Mouse (Mus musculus): ENCODE data around the gene Olfr875.

Olfr875 gene

DNA sequence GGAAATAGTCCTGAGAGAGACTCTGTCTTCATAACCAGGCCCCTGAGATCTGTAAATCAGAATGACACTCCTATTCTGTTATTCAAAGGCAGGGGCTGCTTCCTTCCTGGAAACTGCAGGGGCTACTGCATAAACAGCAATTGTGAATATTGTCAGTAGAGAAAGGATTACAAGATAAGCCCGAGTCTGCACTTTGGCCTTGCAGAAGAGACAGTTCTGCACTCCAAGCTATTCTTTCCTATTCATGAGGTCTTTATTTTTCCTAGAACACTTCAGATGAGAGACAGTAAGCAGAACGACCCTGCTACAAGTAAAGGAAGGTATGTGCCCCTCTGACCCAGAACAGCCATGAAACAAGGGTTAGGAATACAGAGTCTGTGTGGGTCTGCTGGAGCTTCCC lies at the start of gene Olfr875:
Gene Olfr875, plus strand, starts transcription at position 99 of the 400 bp plus-strand sequence.
- DNase-seq (ENCODE audit: extremely low spot score) = no peak

DNA sequence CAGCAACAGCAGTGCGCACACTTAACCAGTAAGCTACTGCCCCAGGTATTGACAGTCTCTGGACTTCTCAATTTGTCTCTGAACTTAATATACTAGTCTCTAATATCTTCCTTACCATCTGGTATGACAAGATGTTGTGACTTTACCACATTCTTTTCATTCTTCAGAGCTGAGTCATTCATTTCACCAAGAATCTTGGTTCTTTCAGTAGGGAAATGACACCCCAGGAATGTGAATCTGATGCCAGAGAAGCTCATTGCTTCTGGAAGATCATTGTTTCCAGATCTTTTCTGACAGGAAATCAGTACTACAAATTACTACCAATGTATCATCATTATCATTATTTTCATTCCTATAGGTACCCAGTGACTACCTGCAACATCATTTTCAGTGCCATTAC lies 37.3 kb upstream of the Olfr875 start:
- no peak for DNase-seq (ENCODE audit: extremely low spot score)

DNA sequence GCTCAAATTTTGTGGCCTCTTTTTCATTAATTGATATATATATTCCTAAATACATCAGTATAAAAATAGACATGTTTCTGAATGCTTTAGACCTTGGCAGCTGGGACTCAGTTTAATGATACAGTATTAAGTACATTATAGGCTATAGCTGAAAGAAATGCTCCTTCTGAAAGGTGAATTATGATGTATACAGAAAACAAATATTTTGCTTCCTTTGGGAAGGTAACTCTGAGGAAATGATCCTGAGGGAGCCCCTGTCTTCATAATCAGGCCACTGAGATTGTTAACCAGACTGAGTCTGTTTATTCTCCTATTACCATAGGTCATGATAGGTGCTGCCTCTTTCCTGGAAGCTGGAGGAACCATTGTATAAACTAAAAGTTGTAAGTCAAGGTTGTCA lies 26.9 kb upstream of the Olfr875 start, which contains the start of gene Olfr874:
Gene Olfr874, plus strand, starts transcription at position 301 of the 400 bp plus-strand sequence.
- DNase-seq (ENCODE audit: extremely low spot score) = no peak

DNA sequence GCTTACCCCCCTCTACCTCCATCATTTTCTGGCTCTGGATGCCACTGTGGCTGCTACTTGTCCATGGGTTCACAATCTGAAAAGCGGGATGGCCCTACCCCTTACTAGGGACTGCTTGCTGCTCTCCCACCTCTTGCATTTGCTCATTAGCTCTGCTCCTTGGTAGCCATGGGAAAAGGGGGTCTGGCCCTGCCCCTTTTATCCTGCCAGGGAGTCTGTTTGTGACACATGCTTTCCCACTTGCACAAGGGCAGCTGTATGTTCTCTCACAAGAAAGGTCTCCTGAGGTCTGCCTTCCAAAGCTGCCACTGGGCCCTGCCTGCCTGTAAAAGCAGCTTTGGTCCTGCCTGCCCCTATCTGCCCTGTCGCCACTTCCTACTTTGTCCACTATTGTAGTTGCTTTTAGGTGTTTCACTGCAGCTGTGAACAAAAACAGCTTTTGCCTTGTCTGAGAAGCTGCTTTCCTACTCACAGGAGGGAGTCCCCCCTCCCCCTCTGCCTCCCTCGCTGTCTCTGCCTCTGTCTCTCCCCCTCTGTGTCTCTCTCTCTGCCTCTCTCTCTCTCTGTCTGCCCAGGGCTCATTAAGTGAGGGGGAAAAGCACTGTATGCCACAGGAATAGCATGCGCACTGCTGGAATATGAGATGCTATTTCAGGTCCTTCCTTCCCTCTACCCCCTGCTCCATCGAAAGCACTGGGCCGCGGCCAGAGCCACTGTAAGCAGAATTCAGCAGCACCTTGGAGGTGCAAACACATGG lies 21.2 kb upstream of the Olfr875 start:
- DNase-seq (ENCODE audit: extremely low spot score) = peak; percentile 27

DNA sequence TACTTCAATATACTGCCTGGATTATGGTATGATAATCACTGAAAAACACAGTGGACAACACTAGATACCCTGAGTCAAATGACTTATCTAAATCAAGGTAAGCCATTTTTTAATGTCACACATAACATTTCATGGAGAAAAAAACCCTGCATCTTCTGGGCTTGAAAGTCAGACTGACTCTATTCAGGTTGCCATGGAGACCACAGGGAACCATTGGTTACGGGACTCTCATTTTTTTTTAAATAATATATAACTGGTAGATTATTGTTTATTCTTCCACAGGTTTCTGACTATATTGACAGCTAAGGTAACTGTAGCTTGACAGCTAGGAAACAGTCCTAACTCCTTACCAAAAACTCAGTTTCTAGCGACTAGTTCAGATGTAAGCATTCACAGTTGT lies 20.2 kb upstream of the Olfr875 start:
- DNase-seq (ENCODE audit: extremely low spot score) = no peak

DNA sequence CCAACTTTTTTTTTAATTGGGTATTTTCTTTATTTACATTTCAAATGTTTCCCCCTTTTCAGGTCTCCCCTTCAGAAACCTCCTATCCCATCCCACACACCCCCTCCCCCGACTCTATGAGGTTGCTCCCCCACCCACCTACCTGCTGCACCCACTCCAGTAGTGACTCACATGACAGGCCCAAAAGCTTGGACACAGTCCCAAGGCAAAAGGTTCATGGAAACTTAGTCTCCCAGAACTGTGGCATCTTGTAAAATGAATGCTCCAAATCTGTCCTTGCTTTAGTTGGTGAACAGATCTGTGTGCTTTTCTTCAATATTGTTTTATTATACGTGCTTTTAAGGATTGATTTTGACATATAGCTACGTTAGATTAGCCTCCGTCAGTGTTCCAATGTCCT lies 19.7 kb upstream of the Olfr875 start:
- no peak for DNase-seq (ENCODE audit: extremely low spot score)

DNA sequence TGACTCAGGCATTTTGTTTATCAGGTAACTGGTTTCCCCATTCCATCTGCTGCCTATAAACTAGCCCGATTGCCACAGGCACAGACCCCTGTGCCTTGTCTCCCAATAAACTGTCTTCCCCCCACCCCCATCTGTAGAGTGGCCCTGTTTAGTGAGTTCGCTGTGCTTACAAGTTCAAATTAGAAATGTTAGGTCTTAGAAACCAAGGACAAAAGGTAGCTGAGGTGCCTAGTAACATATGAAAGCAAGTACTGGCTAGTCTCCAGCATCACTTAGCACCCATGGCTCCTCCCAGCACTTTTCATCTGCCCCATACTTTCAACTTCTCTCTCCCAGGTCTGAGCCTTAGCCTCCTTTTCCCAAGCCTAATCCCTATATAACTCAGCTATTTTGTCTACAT lies 9.9 kb upstream of the Olfr875 start:
- no peak for DNase-seq (ENCODE audit: extremely low spot score)

DNA sequence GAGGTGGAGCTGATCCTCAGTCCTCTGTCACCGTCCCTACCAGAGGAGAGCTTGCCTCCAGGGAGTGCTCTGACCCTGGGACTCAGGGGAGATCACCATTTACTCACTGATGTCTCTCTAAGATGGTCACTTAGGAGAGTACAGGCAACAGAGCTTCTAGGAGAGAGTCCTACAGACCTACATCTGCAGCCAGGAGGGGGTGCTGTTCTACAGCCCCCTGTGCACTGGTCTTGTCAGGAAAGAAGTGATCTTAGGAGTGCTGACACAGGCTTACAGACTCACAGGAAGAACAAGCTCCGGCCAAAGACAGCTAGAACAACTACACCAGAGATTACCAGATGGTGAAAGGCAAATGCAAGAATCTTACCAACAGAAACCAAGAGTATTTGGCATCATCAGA lies 9.1 kb upstream of the Olfr875 start:
- DNase-seq (ENCODE audit: extremely low spot score) = no peak

DNA sequence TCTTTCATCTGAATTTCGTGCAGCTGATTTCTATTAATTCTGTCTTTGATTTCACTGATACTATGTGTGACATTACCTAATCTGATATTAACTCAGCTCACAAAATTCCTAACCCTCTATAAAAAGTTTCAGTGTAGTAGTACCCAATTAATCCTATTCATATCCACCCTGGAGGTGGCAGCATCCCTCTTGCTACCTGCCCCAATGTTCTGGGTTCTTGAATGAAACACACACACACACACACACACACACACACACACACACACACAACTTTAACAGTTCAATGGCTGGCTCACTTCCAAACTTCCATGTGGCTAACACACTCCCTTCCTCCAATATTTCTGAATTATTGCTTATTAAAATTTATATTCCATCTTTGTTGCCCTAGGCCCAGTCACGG lies 996 bp upstream of the Olfr875 start:
- no peak for DNase-seq (ENCODE audit: extremely low spot score)

DNA sequence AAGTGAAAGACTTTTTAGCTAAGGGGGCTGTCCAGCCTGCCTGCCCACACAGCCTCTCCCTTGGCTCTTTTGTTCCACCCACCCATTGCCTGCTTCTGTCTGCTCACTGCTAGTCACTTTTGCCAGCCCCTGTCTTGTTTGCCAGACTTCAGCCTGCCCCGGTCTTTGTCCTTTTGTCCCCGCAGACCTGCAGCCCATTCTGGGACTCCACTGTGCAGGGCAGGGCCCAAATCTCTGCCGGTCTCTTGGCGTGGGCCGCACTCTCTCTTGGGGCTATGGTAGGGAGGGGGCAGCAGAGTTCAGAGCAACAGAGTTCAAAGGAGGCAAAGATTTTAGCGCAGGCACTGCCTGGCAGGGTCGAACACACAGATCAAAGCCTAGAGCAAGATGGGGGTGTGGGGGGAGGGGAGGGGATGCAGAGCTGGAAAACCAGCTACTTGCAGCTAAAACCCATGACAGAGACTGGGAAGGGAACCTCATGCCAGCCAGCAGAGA lies 11.2 kb downstream of the Olfr875 start:
- peak; percentile 81 for DNase-seq (ENCODE audit: extremely low spot score)

DNA sequence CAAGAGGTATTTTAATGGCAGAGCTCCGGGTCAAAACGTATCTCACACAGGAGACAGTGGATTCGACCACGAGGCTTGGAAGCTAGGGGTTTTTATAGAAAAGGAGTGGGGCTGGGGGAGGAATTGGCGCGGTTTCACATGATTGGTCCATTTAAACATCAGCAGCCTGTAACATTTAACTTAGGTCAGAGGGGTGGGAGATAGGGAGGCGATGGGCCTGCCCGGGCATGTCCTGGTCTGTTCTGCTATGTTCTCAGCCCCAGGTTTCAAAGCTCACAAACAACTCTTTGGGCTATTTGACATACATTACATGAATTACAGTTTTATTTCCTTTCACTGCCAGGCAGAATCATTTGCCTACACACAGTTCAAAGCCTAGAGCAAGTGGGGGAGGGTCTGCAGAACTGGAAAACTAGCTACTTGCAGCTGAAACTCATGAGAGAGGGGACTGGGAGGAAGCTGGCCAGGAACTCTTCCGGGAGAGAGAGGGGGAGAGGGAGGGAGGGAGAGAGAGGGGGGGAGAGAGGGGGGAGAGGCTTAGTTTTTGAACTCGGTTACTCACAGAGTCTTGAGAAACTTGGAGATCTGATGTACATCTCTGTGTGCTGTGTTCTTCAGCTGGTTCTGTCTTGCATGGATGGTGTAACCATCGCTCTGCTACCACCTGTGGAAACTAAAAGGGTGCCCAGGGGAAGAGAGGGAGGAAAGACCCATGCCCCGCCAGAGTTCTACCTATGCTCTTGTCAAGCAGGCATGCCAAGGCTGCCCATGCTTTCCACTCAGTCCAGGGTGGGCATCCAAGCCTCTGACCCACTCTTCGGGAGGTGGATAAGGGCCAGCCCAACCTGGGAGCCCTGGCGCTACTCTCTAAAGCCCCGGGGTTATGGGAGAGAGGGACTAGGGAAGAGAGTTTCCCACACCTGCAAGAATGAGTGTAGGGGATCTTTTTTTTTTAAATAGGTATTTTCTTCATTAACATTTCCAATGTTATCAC lies 12.0 kb downstream of the Olfr875 start:
- DNase-seq (ENCODE audit: extremely low spot score) = peak; percentile 51

DNA sequence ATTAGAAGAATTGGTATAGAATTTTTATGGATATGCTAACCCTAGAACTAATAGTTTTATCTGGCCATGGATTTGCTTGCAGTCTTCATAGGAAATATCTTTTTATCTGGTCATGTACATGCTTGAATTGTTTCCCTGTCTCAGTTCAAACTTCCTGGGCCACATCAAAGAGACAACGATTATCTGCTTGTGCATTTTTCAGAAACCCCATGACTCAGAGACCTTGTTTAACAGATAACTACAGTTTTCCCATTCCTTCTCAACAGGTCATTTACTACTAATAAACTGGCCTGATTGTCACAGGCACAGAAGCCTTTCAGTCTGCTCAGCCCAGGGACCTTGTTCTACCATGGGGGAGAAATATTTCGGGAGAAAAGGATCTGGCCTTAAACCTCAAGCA lies 14.8 kb downstream of the Olfr875 start:
- DNase-seq (ENCODE audit: extremely low spot score) = no peak

DNA sequence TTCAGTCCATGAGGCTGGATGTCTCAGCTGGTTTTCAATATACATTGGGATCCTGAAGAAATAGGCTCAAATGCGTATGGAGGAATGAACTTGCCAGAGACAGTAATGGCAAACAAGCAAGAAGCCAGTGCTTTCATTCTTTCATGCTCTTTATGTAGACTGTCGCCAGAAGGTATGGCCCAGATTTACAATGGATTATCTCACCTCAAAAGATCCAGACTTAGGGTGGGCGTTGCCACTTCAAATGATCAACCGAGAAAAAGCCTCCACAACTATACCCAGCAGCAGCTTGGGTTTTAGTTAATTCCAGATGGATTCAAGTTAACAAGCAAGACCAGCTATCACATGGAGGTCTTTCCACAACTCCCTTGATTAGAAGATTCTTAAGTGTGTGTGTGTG lies 30.4 kb downstream of the Olfr875 start:
- DNase-seq (ENCODE audit: extremely low spot score) = no peak

DNA sequence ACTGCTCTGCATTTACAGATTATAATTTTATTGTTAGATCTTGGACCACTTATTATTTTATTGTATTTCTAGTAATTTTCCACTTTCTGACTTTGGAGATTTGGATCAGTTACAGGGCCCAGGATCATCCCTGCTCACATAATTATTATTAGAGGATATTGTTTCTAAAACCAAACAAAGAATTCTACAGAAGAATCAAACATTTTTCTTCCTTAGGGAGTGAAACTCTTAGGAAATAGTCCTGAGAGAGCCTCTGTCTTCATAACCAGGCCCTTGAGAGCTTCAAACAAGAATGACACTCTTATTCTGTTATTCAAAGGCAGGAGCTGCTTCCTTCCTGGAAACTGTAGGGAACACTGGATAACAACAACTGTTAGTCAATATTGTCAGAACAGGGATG lies 31.1 kb downstream of the Olfr875 start, which contains the start of gene Olfr876:
Gene Olfr876, plus strand, starts transcription at position 301 of the 400 bp plus-strand sequence.
- no peak for DNase-seq (ENCODE audit: extremely low spot score)

DNA sequence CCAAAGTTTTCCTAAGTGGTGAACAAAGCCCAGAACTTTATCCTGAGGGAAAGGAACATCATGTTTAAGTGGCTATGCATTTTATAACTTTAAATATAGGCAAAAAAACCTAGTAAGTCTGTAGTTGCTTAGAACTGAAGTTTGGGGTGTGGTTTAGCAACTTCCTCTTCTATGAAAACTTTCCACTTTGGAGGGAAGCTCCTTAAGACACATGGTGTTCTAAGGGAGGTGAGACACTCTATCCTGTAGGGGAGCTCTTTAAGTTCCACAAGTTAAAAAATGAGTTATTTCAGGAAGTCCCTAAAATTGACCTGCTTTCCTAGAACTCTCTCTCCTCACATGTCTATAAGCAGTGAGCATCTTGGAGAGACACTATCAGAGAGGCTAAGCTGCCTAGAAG lies 35.6 kb downstream of the Olfr875 start:
- no peak for DNase-seq (ENCODE audit: extremely low spot score)

DNA sequence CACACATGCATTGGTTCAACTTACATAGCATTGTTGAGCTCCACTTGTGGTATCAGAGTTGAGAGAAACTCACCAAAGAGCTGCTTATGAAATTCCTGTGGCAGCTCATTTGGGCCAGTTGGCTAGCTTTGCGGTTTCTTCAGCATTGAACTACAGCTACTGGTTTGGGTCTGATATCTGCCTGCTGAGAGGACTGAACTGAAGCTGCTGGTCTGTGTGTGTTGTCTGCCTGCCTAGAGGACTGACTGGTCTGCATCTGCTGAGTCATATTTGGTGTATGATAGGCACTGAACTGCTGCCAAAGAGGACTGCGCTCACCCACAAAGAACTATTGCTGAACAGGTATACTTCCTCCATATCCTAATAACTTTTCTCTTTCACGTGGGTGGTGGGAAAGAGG lies 36.8 kb downstream of the Olfr875 start:
- no peak for DNase-seq (ENCODE audit: extremely low spot score)

DNA sequence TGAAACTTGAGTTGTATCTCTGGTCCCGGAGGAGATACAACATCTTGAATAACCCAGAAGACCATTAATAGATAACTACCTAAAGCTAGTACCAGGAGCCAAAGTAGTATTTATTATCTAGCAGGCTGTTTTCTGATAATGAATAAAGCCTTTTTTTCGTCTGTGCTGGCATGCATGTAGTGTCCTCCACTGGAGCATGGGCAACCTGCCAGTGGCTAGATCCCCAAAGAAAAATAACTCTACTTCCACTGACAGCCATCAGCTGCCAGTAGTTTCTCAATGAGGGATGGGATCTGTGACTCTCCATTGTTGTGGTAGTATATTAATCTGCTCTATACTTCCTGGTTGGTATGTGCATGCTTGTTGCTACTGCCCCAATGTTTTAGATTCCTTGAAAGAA lies 37.3 kb downstream of the Olfr875 start:
- no peak for DNase-seq (ENCODE audit: extremely low spot score)

DNA sequence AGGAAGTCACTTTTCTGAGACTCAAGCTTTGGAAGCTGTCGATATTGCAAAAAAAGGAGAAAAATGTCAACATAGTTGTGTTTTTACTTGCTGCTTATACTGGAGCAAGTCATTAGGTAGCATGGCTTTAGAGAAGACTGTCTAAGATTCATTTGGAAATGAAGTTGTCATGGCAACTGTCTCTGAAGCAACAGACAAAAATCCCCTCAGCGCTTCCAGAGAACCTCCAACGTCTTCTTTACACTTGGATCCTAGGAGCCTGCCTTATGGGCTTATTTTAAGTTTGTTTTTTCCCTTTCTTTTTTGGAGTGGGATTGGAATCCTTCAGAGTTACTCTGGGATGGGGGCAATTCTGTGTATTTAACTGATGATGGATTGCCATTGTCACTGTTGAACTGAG lies 43.0 kb downstream of the Olfr875 start:
- no peak for DNase-seq (ENCODE audit: extremely low spot score)

All from embryo, embryonic 9.5 days (tissue).